Mouse (Mus musculus) neutrophil, adult 5-6 weeks (primary cell): ENCODE data around the gene Kif6. TPM values are rescaled to one million over a fixed set of nuclear protein-coding genes. Genes with fewer than 3 reads are reported as not detected.

Experiments used
- ATAC-seq: fragments of 151-379, 151-347 bp; 2 replicates; pipeline ENCODE4 v1.8.0; 2017; ENCODE audit warnings: mild to moderate bottlenecking, moderate TSS enrichment; ENCODE audit not compliant: insufficient number of reproducible peaks, poor library complexity, low FRiP score, severe bottlenecking; ENCODE audit errors: extremely low read depth
- total RNA-seq: library from RNA; stranded (forward); fragments of 200-1000 nt; gene quantifications from 2 replicates; pipeline ENCODE4 v1.2.3, GENCODE M21; 2017

The Kif6 gene
- total RNA-seq, 1 experiment from 2014 or later: not detected

DNA sequence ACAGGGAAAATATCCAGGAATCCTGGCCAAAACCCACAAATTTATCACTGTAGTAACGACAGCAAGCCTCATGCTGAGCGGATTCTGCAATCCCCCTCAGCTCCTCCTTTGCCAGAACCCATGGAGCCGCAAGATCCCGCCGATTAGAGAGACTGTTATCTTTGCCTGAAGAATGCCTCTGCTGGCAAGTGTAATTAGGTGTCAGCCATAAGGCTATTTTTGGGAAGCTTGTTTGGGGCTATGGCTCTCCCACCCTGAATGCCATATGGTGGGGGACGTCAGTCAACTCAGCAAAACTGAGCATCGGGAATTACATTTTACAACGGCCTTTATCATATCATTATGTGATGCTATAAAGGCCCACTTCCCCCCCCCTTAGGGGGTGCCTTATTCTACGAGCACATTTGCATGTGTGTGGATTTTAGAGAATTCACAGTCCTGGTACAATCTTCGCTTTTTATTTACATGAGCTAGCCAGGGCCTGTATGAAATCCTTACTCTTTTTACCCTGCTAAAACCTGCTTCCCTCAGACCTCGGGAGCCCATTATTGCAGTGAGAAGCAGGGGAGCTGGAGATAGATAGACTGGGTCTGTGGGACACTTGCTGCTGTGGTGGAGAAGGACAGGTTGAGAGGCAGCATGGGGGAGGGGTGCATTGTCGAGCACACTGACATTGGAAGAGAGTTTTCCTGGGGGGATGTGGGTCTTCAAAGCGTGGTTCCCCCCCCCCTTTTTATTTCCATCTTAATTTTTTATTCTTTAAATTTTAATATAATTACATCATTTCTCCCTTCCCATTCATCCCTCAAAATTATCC lies 252.6 kb downstream of the Kif6 start:
- ATAC-seq: no peak

DNA sequence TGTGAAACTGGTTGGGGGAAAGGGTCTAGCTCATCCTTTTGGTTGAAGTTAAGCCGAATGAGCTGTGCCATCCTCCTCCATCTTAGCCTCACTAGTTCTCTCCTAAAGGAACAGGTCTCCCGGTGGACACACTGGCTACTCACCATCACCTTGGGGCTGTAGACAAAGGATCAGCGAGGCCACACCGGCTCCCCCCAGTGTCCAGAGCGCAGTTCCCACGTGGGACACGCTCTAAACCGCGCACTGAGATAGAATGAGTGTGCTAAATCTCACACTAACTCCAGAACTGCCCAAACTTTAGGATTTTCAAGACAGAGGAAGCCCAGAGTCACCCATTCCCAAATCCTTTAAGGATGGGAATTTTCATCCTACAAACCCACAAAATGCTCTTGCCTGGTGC lies 254.3 kb downstream of the Kif6 start:
- no peak for ATAC-seq

DNA sequence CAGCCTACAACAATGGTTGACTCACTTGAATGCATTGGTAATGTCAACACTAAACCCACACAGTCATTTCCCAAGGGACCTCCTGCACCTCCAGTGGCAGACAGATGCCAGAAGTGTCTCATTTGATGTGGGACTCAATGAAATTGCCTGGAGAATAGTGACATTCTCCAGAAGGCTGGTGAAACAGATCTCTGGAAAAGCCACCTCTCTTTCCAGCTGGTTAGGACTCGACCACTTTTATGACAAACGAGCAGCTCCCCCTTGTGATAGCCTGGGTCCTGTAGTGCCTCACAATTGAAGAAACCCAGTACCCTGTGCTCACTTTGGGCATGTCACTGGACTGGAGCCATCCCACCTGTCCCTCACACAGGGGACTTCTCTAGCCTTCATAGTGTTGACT lies 257.4 kb downstream of the Kif6 start:
- no peak for ATAC-seq

DNA sequence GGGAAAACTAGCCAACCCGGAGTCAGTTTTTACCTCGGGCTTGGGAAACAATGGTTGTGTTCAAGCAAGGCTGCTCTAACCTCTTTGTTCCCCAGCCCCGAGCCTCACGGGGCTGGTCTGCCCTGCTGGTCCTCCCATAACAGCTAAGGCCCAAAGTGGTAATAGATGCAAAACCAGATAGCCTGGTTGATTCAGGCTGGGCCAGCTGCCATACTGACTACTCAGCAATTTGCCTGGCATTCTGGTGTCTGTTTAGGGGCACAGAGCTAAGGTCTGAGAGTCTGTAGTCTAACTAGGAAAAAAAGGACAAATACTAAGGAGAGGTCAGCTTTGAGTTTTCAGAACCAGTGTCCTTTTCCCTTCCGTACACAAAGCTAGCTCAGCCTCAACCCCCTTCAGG lies 259.8 kb downstream of the Kif6 start:
- ATAC-seq: no peak

DNA sequence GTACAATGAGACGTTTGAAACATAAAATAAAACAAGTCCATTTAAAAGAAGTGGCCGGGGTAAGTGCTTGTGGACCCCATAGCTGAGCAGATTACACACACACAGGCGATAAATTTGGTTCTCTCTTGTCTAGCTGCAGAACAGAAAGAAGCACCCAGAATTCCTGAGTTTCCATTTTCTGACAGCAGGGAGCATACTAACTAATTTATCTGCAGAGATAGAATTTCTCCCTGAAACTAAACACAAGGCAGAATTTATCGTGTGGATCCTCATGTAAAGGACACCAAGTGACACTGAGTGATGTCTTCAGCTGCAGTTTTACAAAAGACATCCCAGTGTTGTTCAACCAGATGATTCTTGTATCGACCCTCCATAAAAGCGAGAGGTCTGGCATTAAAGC lies 260.5 kb downstream of the Kif6 start:
- ATAC-seq: no peak

DNA sequence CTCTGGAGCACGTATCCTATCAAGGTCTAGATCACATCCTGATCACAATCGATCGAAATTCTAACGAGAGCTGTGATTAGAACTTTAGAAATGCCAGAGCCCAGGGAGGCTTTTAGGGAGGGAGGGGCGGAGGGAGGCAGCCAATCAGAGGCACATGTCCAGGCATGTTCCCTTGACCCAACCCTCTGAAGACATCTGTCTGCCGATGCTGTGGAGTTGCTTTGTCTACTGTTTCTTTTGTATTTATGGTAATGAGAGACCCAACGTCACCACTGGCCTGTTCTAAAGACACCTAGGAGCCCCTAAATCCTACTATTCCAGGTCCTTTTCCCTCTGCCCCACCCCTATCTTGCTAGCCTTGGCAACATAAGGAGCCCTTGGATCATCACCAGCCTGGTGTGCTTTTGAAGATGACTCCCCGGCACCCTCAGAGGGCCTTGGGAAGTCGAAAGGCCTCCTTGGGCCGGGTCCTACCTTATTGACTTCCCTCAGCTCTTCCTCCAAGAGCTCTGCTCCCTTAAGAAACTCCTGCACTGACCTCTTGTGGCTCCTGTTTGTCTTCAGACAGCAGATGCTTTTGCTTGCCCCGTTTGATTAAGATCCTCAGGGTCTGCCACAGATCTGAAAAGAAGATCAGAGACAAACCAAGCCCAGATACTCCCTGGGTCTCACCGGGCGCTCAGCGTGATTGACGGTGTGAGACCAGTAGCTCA lies 261.2 kb downstream of the Kif6 start:
- ATAC-seq: no peak

DNA sequence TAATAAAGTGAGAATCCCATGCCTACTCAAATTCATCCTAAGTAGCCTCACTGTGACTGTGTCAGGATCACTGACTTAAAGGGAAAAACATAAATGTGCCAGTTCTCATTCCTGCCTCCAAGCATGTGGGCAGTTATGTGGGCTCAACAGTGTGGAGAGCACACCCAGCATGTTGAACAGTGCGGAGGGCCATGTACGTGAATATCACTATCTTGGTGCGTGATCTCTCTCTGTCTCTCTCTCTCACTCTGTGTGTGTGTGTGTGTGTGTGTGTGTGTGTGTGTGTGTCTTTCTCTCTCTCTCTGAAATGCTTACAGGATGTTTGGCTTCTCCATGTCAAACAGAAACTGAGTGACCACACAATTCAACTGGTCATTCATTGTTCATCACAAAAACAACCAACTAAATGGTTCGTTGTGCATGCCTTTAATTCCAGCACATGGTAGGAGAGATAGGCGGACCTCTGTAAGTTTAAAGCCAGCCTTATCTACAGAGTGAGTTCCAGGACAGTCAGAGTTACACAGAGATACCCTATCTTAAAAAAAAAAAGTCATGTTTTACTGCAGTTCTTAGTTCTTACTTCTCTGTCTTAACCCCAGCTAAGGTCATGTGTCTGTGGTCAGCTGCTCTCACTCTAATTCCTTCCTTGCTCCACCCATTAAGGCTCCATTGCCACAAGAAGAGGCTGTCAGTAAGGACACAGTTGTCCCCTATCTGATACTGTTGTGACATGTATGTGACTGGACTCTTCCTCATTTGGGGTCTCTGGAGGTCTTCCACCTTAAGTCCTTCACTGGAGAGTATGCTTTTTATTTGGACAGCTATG lies 266.2 kb downstream of the Kif6 start:
- ATAC-seq: no peak

DNA sequence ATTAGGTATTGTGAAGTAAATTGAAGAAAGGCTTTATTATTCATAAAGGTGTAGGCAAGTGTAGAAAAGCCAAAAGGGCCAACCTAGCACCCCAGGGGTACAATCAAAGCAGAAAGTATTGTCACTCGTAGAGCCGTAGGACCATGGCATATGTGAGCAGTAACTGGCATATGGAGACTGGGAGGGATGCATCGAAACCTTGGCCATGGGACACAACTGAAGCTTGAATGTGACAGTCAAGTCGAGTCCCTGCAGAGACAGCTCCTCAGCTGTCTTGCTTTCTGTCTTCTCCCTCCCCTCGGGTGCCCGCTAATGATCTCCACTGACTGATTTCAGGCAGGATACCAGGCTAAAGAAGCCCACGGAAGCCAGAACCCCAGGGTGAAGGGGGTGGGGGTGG lies 266.9 kb downstream of the Kif6 start:
- no peak for ATAC-seq

DNA sequence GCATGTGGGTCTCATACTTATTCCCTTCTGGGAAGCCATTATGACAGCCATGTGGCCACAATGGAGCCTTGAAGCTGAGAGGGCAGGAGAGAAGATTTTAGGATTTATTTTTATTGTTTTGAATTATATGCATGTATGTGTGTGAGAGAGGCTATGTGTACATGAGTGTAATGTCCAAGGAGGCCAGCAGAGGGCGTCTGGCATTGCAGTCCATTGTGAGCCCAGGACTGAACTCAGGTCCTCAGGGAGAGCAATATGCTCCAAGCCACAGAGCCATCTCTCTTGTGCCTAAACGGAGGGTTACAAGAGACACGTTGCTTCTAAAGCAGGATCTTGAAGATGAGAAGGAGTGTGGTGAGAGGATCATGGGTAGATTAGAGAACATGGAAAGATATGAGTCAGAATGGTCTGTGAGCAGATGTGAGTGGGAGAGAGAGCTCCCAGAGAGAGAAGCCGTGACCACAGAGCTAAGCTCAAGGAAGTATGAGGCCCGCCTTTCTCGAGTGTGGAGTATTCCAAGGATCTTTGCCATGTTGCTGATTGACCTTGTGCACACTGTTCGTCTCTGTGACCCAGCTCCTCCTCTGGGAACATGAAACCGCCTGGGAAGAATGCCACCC lies 268.3 kb downstream of the Kif6 start:
- no peak for ATAC-seq

DNA sequence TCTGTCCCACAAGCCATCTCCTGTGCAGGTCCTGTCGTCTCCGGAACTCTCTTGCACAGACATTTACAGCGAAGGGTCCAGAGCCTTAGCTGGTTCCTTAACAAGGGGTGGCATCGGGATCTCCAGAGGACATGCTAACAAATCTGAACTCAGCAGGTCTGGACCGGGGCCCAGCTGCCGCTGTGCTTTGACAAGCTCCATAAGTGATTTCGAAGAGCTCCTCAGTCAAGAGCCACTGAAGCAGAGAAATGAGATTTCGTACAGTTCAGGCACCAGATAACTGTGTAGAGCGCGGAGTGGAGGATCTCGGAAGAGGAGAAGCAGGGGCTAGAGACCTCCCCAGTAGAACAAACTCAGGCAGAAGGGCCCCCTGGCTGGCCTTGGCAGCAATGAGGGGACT lies 270.1 kb downstream of the Kif6 start:
- no peak for ATAC-seq

DNA sequence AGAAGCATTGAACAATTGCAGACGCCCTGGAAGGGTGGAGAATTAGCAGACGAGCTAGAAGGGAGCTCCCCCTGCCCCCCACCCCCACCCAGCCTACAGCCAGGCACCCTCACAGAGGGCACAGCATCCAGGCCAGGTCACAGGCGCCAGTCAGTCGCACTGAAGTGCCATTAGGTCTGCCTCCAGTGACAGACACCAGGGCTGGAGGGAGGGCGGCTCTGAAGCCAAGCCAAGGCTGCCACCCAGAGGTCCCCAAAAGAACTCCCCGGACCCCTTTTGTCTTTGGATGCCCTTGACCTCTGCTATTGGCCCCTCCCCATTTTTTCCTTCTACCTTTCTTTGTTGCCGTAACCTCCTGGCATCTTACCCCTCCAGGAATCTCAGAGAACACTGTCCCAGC lies 274.7 kb downstream of the Kif6 start:
- ATAC-seq: no peak

DNA sequence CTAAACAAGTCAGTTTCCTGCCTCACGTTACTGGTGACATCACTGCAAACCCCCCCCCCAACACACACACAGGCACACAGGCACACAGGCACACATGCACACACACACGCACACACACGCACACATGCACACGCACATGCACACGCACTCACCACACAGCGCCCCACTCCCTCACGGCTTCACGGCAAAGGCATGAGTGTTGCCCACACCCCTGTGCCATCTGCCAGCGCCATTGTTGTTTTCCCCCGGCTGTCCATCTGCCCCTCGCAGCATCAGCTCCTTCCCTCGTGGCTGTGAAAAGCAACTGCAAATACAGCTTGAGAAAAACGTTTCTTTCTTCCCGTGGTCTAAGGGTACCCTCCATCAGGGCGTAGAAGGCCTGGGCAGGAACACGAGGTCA lies 275.9 kb downstream of the Kif6 start:
- no peak for ATAC-seq

DNA sequence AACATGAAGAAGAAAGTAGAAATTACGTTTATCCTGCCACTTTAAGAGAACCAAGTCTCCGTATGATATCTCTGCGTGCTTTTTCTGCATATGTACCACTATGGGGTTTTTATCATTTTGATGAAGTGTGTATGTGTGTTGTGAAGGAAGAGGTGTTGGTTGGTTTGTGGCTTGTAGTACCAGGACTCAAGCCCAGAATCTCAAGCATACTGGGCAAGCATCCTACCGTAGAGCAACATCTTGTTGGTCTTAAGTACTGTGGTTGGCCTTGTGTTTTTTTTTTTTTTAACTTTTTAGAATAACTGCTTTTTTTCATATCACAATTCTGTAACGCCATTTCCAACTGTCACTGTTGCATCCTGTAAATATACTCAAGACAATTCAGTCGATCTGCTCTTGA lies 277.5 kb downstream of the Kif6 start:
- no peak for ATAC-seq

DNA sequence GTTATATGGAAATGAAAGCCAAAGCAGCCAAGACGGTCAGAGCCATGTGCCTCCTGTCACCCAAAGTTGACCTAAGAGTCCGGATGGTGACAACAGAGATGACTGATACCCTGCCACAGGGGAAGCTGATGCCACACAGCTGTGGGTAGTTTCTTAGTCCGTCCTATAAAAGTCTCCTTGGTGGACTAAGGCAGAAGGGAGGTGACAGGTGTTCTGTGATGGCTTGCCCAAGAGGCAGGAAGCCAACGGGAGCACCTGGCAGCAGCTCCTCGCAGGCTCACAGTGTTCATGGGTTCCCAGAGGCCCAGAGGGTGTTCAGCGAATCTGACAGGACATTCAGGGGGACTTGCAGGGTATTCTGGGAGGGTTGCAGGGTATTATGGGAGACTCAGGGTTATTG lies 279.5 kb downstream of the Kif6 start:
- ATAC-seq: no peak

DNA sequence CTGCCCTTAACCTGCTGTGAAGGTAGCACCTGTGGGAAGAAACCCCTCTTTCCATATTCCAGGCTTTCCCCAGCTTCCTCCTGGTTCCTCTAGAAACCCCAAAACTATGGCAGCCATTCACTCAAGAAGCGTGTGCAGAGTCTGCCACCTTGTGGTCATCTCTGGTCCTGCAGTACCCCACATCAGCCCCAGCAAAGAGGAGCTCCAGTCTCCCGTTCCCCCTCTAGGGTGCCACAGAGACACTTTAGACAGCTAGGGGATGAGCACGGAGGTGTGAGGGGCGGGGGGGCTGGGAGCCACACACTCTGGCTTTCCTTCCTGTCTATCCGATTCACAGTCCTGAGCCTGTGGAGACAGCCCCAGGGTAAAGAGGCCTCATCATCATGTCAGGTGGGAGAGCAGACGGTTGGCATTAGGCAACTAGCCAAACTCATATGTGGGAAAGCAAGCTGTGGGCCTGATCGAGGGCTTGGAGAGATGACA lies 284.0 kb downstream of the Kif6 start:
- ATAC-seq: no peak; the same call in 1 of the 2 replicates

DNA sequence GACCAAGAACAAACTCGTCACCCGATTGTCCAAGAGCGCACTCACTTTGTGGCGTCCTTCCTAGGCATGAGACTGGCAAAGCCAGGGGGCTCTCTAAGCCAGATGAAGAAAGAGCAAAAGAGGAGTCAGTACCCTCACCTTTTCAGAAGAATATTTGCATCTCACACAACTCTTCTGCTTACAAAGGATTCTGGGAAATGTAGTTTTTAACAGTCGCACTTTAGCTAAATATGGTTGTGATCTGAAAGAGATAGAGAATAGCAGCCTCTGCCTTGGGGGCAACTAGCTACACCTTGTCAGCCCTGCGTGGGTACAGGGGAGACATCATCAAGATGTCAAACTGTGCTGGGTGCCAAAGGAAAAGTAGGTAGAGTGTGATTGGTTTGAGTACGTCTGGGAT lies 287.7 kb downstream of the Kif6 start:
- no peak for ATAC-seq

DNA sequence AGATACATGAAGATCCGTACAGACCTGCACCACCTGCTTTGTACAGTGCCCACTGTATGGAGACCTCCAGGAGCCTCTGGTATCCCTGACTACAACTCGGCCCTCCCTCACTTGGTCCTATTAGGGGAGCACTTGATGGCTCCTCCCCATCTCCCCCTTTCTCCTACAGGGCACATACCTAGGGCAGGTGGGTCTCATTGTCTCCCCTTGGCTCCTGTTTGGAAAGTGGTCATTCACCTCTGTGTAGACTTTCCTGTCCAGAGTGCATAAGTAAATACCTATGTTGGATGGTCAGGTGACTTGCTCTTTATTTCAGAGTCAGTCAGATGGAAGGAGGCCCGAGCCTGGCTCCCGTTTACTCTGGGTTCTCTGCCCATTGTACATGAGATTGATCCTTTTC lies 308.5 kb downstream of the Kif6 start:
- ATAC-seq: no peak

DNA sequence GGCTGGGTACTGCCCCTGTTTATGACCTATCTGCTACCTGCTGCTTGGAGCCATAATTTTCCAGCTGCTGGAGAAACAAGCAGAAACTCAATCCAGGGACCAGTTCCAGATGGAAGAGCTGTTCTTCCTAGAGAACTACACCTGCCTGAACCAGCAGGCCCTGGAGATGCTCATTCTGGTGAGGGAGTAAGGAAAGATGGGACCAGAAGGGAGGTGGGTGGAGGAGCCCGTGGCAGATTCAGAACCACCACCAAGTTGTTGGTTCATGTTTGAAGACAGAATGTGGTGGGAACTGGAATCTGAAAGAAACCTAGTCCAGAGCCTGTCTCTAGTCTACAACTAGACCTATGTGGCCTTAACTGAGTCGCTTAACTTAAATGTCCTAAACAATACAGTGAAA lies 312.7 kb downstream of the Kif6 start:
- no peak for ATAC-seq

DNA sequence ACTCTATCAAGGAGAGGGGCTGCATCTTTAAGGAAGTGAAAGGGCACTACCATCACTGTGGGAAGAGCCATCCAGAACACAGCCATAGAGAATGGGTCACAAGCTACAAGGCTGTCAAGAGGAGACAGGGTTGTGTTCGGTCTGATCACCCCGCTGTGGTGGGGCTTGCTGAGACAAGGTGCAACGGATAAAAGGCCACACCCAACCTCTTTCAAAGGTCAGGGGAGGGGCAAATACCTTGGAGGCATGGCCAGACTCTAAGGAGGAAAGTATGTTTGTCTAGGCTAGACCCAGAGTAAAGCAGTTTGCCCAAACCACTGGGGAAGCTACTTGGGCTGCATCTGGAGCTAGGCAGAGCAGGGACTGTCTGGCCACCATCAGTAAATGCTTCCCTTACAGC lies 318.9 kb downstream of the Kif6 start:
- ATAC-seq: no peak
